Mouse (Mus musculus) lung, postnatal 0 days (tissue): ENCODE measurements around the gene Sox5.

Experiments used
- CTCF ChIP-seq: IDR thresholded peaks from 2 replicates; pipeline ENCODE4 v1.5.1; 2016; ENCODE audit warnings: antibody characterized with exemption, mild to moderate bottlenecking
- EP300 ChIP-seq: IDR thresholded peaks from 2 replicates; pipeline ENCODE4 v1.6.1; 2016; ENCODE audit warnings: antibody characterized with exemption, mild to moderate bottlenecking, control low read depth

DNA sequence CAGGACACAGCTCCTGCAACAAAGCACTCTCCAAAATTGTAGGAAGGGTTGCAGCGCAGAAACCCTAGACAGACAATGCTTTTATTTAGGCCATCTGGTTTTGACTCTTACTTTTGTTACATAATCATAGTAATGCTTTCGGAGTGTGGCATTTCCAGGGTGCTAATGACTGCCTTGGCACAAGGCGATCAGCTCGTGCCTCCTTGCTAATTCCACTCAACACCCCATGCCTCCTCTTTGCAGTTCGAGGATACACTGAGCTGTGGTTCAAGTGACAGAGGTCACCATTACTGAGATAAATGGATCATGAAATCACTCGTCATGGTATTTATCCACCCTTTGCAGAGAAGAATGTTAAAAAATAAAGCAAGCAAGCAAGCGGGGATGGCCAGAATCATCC, 269.9 kb downstream of the Sox5 start:
- TF ChIP-seq CTCF (no peak), EP300 (no peak)
